Mouse (Mus musculus): ENCODE measurements around the gene Adam12. TPM values are rescaled to one million over a fixed set of nuclear protein-coding genes. Genes with fewer than 3 reads are reported as not detected.

The Adam12 gene
- polyA plus RNA-seq, 1 experiment from 2014 or later: 1.0 TPM

DNA sequence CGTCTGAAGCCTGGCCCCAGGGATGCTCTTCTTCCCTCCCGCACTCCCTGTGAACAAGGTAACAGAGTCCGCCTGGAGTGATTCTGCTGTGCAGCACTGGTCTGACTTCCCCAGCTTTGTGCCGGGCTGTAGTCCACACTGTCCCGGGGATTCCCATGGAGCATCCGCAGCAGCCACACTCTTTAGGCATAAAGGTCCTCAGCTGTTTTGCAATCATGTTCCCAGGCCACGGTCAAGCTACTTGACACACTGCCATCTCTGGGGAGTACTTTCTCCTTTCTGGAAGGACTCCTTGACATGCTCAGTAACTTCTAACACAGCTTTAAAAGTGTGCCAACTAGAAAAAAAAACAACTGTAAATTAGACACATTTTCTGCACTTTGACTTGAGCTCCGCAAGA is 116.5 kb downstream of the Adam12 start:
- H3K36me3 ChIP-seq (ENCODE audit: control insufficient read depth, insufficient read depth): no peaks in the 10 kb centered on the region
- no peak for ATAC-seq
- TF ChIP-seq CTCF (IDR thresholded peaks at IDR 0.05; ENCODE audit: low read depth): no peak
- no peak overlapping the region for H3K4me2 ChIP-seq (replicated peaks; ENCODE audit: low read depth)
- H3K4me3 ChIP-seq (ENCODE audit: low read depth, low read length): no peak overlapping the region
- no peak overlapping the region for H3K9ac ChIP-seq (ENCODE audit: low read depth, low read length)
- H3K4me1 ChIP-seq (replicated peaks; ENCODE audit: control insufficient read depth, insufficient read depth, low read length): no peaks in the 10 kb centered on the region
- no peak overlapping the region for H3K27ac ChIP-seq (ENCODE audit: low read depth, low read length)
- H3K27me3 ChIP-seq (replicated peaks; ENCODE audit: control insufficient read depth, insufficient read depth, low read length): no peaks in the 10 kb centered on the region
- H3K9me3 ChIP-seq (ENCODE audit: control insufficient read depth): no peaks in the 10 kb centered on the region
- 76% methylated on average over 8 of the region's 8 CpGs for WGBS

DNA sequence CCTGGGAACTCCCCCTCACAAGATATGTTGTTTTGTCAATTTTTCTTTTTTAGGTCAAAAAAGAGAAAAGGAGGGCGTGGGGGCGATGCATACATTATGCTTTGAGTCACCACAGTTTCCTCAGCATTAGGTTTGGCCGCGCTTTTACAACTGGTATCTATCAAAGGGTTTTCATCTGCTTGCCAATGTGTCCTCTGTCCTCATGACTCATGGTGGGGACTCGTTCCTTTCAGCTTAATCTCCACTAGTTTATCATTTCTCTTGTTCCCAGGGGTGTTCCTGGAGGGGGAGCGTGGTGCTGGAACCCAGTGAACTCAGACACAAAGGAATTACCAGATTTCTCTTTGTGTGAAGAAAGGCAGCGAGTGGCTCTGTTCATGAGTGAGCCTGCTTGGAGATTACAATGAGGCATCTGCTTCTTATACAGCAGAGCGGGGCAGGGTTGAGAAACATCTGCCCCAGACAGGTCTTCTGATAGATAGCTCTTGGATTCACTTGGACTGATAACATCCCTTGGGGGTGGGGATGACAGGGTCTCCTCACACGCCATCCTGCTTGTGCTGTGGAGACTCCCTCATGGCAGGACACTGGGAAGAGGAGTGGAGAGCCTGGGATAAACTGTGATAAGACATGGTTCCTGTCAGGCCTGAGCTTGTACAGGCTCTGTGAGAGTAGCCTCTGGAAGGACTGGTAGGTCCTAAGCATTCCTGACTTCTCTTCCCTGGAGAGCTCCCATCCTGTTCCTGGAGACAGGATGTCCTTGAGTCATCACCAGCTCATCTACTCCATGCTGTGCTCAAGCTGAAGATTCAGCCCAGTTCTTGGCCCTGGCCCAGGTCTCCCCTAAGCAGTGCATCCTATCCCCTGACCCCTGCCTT is 117.4 kb downstream of the Adam12 start:
- Histone ChIP-seq H3K4me2 (replicated peaks; ENCODE audit: low read depth) (no peak overlapping the region), H3K27ac (ENCODE audit: low read depth, low read length) (no peak overlapping the region), H3K9ac (ENCODE audit: low read depth, low read length) (no peak overlapping the region), H3K36me3 (ENCODE audit: control insufficient read depth, insufficient read depth) (no peaks in the 10 kb centered on the region), H3K9me3 (ENCODE audit: control insufficient read depth) (no peaks in the 10 kb centered on the region), H3K4me1 (replicated peaks; ENCODE audit: control insufficient read depth, insufficient read depth, low read length) (no peaks in the 10 kb centered on the region), H3K4me3 (ENCODE audit: low read depth, low read length) (no peak overlapping the region), H3K27me3 (replicated peaks; ENCODE audit: control insufficient read depth, insufficient read depth, low read length) (no peaks in the 10 kb centered on the region)
- 73% methylated on average over 9 of the region's 9 CpGs for WGBS
- no peak for ATAC-seq
- TF ChIP-seq CTCF (IDR thresholded peaks at IDR 0.05; ENCODE audit: low read depth): no peak

DNA sequence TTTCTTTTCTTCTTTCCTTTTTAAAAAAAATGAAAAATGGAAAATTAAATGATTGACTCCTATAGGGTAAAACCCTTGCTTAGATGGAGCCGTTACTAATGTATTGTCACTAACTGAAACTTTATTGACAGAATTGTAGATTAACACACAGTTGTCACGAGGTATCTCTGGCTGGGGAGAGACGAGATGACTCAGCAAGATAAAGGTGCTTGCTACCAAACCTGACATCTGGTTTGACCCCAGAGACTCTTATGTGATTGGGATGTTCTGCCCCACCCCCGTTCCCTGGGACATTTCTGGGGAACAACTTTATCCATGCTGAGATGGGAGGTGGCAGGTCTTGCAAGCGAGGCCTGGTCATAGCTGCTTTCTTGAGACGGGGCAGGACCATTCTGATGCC is 118.1 kb downstream of the Adam12 start:
- H3K36me3 ChIP-seq (ENCODE audit: control insufficient read depth, insufficient read depth): no peaks in the 10 kb centered on the region
- no peaks in the 10 kb centered on the region for H3K4me1 ChIP-seq (replicated peaks; ENCODE audit: control insufficient read depth, insufficient read depth, low read length)
- H3K27ac ChIP-seq (ENCODE audit: low read depth, low read length): no peak overlapping the region
- H3K9ac ChIP-seq (ENCODE audit: low read depth, low read length): no peak overlapping the region
- no peak for TF ChIP-seq CTCF (IDR thresholded peaks at IDR 0.05; ENCODE audit: low read depth)
- no peak overlapping the region for H3K4me3 ChIP-seq (ENCODE audit: low read depth, low read length)
- no peaks in the 10 kb centered on the region for H3K27me3 ChIP-seq (replicated peaks; ENCODE audit: control insufficient read depth, insufficient read depth, low read length)
- H3K9me3 ChIP-seq (ENCODE audit: control insufficient read depth): no peaks in the 10 kb centered on the region
- no peak overlapping the region for H3K4me2 ChIP-seq (replicated peaks; ENCODE audit: low read depth)
- WGBS: 61% methylated on average over 6 of the region's 6 CpGs
- ATAC-seq: no peak

DNA sequence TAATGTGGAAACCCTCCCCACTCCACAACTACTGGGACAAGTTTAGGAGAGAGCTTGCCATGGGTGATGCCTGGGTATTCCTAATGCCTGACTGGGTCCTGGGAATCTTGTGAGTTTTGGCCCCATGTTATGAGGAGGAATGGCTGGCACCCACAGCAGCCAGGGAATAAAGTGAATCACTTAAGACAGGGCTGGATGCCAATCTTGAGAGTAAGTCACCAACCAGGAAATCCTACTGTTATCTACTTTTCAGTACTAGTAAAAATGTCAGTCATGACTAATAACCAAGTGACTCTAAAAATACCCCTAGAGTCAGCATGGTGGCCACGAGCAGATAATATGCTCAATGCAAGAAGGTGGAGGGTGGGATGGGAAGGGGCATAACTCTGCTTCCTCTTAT is 121.8 kb downstream of the Adam12 start:
- no peak for TF ChIP-seq CTCF (IDR thresholded peaks at IDR 0.05; ENCODE audit: low read depth)
- Histone ChIP-seq H3K4me1 (replicated peaks; ENCODE audit: control insufficient read depth, insufficient read depth, low read length) (no peaks in the 10 kb centered on the region), H3K27ac (ENCODE audit: low read depth, low read length) (no peak overlapping the region), H3K9ac (ENCODE audit: low read depth, low read length) (no peak overlapping the region), H3K9me3 (ENCODE audit: control insufficient read depth) (no peaks in the 10 kb centered on the region), H3K36me3 (ENCODE audit: control insufficient read depth, insufficient read depth) (no peaks in the 10 kb centered on the region), H3K4me2 (replicated peaks; ENCODE audit: low read depth) (no peak overlapping the region), H3K27me3 (replicated peaks; ENCODE audit: control insufficient read depth, insufficient read depth, low read length) (no peaks in the 10 kb centered on the region), H3K4me3 (ENCODE audit: low read depth, low read length) (no peak overlapping the region)
- ATAC-seq: no peak
- WGBS: 56% methylated on average over 1 of the region's 1 CpGs

DNA sequence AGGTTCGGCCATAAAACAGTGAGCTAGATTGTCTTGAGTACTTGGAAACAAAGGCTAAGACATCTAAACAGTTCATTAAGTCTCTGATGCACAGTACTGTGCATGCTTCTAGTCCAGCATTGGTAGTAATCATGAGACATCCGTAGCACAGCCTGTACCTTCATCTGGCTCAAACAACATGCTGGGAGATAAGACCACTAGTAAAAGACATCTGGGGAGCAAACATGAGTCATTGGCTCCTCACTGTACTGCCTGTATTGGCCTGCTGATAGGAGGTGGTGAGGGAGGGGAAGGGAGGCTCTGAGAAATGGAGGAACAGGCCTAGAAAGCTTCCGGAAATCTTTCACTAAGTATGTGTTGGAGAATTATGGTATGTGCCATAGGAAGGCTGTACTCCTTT is 124.1 kb downstream of the Adam12 start:
- ATAC-seq: no peak
- TF ChIP-seq CTCF (IDR thresholded peaks at IDR 0.05; ENCODE audit: low read depth): no peak
- Histone ChIP-seq H3K4me1 (replicated peaks; ENCODE audit: control insufficient read depth, insufficient read depth, low read length) (no peaks in the 10 kb centered on the region), H3K4me2 (replicated peaks; ENCODE audit: low read depth) (no peak overlapping the region), H3K27ac (ENCODE audit: low read depth, low read length) (no peak overlapping the region), H3K27me3 (replicated peaks; ENCODE audit: control insufficient read depth, insufficient read depth, low read length) (no peaks in the 10 kb centered on the region), H3K9me3 (ENCODE audit: control insufficient read depth) (no peaks in the 10 kb centered on the region), H3K4me3 (ENCODE audit: low read depth, low read length) (no peak overlapping the region), H3K36me3 (ENCODE audit: control insufficient read depth, insufficient read depth) (no peaks in the 10 kb centered on the region), H3K9ac (ENCODE audit: low read depth, low read length) (no peak overlapping the region)
- WGBS: 65% methylated on average over 3 of the region's 3 CpGs

DNA sequence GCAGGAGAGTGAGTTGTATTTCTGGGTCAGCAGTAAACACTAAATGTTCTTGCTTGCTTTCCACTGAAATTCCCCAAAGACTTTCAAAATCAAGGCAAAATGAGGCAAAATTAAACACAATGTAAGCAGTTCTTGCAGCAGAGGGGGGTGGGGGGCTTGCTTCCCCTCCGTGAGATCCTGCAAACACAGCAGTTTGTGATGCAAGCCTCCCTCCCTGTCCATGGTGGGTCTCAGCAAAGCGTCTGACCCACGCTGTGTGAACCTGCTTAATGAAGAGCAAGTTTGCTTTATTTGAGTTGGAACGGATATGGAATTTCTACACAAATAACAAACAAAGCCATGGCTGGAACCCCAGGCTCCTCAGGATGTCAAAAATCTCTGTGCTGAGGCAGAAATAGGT is 132.9 kb downstream of the Adam12 start:
- H3K4me3 ChIP-seq (ENCODE audit: low read depth, low read length): no peak overlapping the region
- ATAC-seq: no peak
- no peaks in the 10 kb centered on the region for H3K4me1 ChIP-seq (replicated peaks; ENCODE audit: control insufficient read depth, insufficient read depth, low read length)
- no peaks in the 10 kb centered on the region for H3K9me3 ChIP-seq (ENCODE audit: control insufficient read depth)
- H3K4me2 ChIP-seq (replicated peaks; ENCODE audit: low read depth): no peak overlapping the region
- TF ChIP-seq CTCF (IDR thresholded peaks at IDR 0.05; ENCODE audit: low read depth): no peak
- no peak overlapping the region for H3K27ac ChIP-seq (ENCODE audit: low read depth, low read length)
- H3K36me3 ChIP-seq (ENCODE audit: control insufficient read depth, insufficient read depth): no peaks in the 10 kb centered on the region
- H3K27me3 ChIP-seq (replicated peaks; ENCODE audit: control insufficient read depth, insufficient read depth, low read length): no peaks in the 10 kb centered on the region
- WGBS: 55% methylated on average over 4 of the region's 4 CpGs
- no peak overlapping the region for H3K9ac ChIP-seq (ENCODE audit: low read depth, low read length)
